Mouse (Mus musculus) heart, postnatal 25 days (tissue): ENCODE results near the gene Gpr4. TPM values are rescaled to one million over a fixed set of nuclear protein-coding genes. Genes with fewer than 3 reads are reported as not detected.

ENCODE experiments used
- microRNA-seq: library from miRNA; unstranded; fragments of <30 nt; microRNA quantifications from one replicate; pipeline ENCODE4 v1.2.0, GENCODE M21; 2022
- total RNA-seq, 2 experiments: library from RNA; stranded (reverse); gene quantifications; 2 replicates each; pipeline ENCODE4 v1.2.3; 2021

The Gpr4 gene
- total RNA-seq, 2 experiments from 2014 or later, result 8.6 to 9.4 TPM

Small RNA genes lying within 50 kb of the gene (microRNA-seq; reads per million reads assigned to microRNA genes)
- gene Mir330, result 420 reads per million, percentile 73 among the genes with 10 or more reads in this experiment

Other genes with a start within 250 kb of the Gpr4 start
- gene Nanos2, start 225.1 kb upstream of the Gpr4 start, total RNA-seq, result not detected
- 1 to 10 TPM; 3.2 to 4.0 TPM for gene Mypop, start 221.3 kb upstream of the Gpr4 start, total RNA-seq
- gene Irf2bp1, start 208.5 kb upstream of the Gpr4 start, total RNA-seq, result 10 to 100 TPM; 20.2 to 23.6 TPM
- not detected for gene Foxa3, start 189.0 kb upstream of the Gpr4 start, total RNA-seq
- 10 to 100 TPM; 76.3 to 80.1 TPM for gene Sympk, start 188.2 kb upstream of the Gpr4 start, total RNA-seq
- not detected for gene Rsph6a, start 157.8 kb upstream of the Gpr4 start, total RNA-seq
- gene Dmwd, start 136.3 kb upstream of the Gpr4 start, total RNA-seq, result 10 to 100 TPM; 43.9 to 45.4 TPM
- gene Dmpk, start 128.7 kb upstream of the Gpr4 start, total RNA-seq, result 100 to 1,000 TPM; 555 to 584 TPM
- gene Six5, start 117.9 kb upstream of the Gpr4 start, total RNA-seq, result 1 to 10 TPM; 8.6 to 9.8 TPM
- gene Gm4969, start 94.2 kb upstream of the Gpr4 start, total RNA-seq, result not detected
- gene Fbxo46, start 92.7 kb upstream of the Gpr4 start, total RNA-seq, result 1 to 10 TPM; 5.4 to 5.5 TPM
- 1 to 10 TPM; 4.6 to 5.1 TPM for gene Qpctl, start 63.2 kb upstream of the Gpr4 start, total RNA-seq
- 10 to 100 TPM; 67.8 to 71.0 TPM for gene Snrpd2, start 62.8 kb upstream of the Gpr4 start, total RNA-seq
- gene Gipr, start 46.4 kb upstream of the Gpr4 start, total RNA-seq, result under 1 TPM; 0.21 to 0.22 TPM
- gene Eml2, start 36.1 kb upstream of the Gpr4 start, total RNA-seq, result 10 to 100 TPM; 37.1 to 37.8 TPM
- 10 to 100 TPM; 57.6 to 59.3 TPM for gene Opa3, start 15.8 kb downstream of the Gpr4 start, total RNA-seq
- 10 to 100 TPM; 35.7 to 39.4 TPM for gene Vasp, start 59.3 kb downstream of the Gpr4 start, total RNA-seq
- gene Ppm1n, start 67.5 kb downstream of the Gpr4 start, total RNA-seq, result not detected
- gene Rtn2, start 70.1 kb downstream of the Gpr4 start, total RNA-seq, result 100 to 1,000 TPM; 124 to 136 TPM
- under 1 TPM; 0.59 to 0.81 TPM for gene Fosb, start 97.5 kb downstream of the Gpr4 start, total RNA-seq
- gene Ercc1, start 132.2 kb downstream of the Gpr4 start, total RNA-seq, result 10 to 100 TPM; 40.7 to 45.1 TPM
- 1 to 10 TPM; 9.1 to 9.7 TPM for gene Cd3eap, start 146.9 kb downstream of the Gpr4 start, total RNA-seq
- 10 to 100 TPM; 36.5 to 40.5 TPM for gene Ppp1r13l, start 147.2 kb downstream of the Gpr4 start, total RNA-seq
- 10 to 100 TPM; 10.8 to 12.6 TPM for gene Ercc2, start 169.5 kb downstream of the Gpr4 start, total RNA-seq
- under 1 TPM; 0.23 to 0.31 TPM for gene Klc3, start 191.6 kb downstream of the Gpr4 start, total RNA-seq
- 1,000 to 10,000 TPM; 4,463 to 5,048 TPM for gene Ckm, start 192.2 kb downstream of the Gpr4 start, total RNA-seq
- gene Mark4, start 246.3 kb downstream of the Gpr4 start, total RNA-seq, result 10 to 100 TPM; 22.3 to 24.3 TPM